Mouse (Mus musculus) heart, adult 2 months (tissue): ENCODE results near the gene 1110032A03Rik.

Experiments used
- CTCF ChIP-seq: fragments of 200-600 bp; IDR thresholded peaks from 2 replicates; pipeline ENCODE4 v1.8.1; 2022; ENCODE audit warnings: antibody characterized with exemption, mild to moderate bottlenecking, moderate library complexity
- EP300 ChIP-seq: fragments of 200-500 bp; IDR thresholded peaks from 2 replicates; pipeline ENCODE4 v1.6.1; 2011; ENCODE audit warnings: low read depth, low read length, control low read depth; ENCODE audit not compliant: insufficient read depth

- no peak for TF ChIP-seq CTCF
- no peak for TF ChIP-seq EP300
These were observed 29.5 kb downstream of the 1110032A03Rik start for GRCm38 (mm10) chr9:50745806-50746205.
